Mouse (Mus musculus) liver, postnatal 0 days (tissue): ENCODE data around the gene Garem2. TPM values are rescaled to one million over a fixed set of nuclear protein-coding genes. Genes with fewer than 3 reads are reported as not detected.

Experiments
- ATAC-seq: fragments of 200-750 bp; cut with Nextera tagmentation; 2 replicates; pipeline ENCODE4 v1.8.0; 2017; ENCODE audit warnings: mild to moderate bottlenecking, moderate library complexity
- DNase-seq: peaks from one replicate; pipeline ENCODE4 v3.0.0-alpha.2; 2016
- H3K27ac ChIP-seq: fragments of 300-500 bp; sonication (generic); 2 replicates; pipeline ENCODE4 v1.5.1; 2014; ENCODE audit warnings: antibody characterized with exemption, moderate library complexity, mild to moderate bottlenecking, low read depth
- H3K27me3 ChIP-seq: fragments of 300-500 bp; sonication (generic); 2 replicates; pipeline ENCODE4 v1.6.1; 2014; ENCODE audit warnings: low read length, control low read depth, mixed read lengths; ENCODE audit not compliant: insufficient read depth
- H3K36me3 ChIP-seq: fragments of 300-500 bp; sonication (generic); replicated peaks from 2 replicates; pipeline ENCODE4 v1.6.1; 2014; ENCODE audit warnings: mild to moderate bottlenecking, control low read depth, low read length, moderate library complexity, mixed read lengths; ENCODE audit not compliant: insufficient read depth
- H3K4me1 ChIP-seq: fragments of 300-500 bp; sonication (generic); 2 replicates; pipeline ENCODE4 v1.6.1; 2014; ENCODE audit warnings: antibody characterized with exemption, mild to moderate bottlenecking, control low read depth; ENCODE audit not compliant: insufficient read depth
- H3K4me2 ChIP-seq: fragments of 300-500 bp; sonication (generic); 2 replicates; pipeline ENCODE4 v1.6.1; 2014; ENCODE audit warnings: low read depth, mild to moderate bottlenecking, low read length, moderate library complexity, mixed read lengths
- H3K4me3 ChIP-seq: fragments of 300-500 bp; sonication (generic); 2 replicates; pipeline ENCODE4 v1.5.1; 2014; ENCODE audit warnings: low read depth, low read length
- H3K9ac ChIP-seq: fragments of 300-500 bp; sonication (generic); replicated peaks from 2 replicates; pipeline ENCODE4 v1.6.1; 2014; ENCODE audit warnings: mild to moderate bottlenecking, moderate library complexity
- H3K9me3 ChIP-seq: fragments of 300-500 bp; sonication (generic); 2 replicates; pipeline ENCODE4 v1.6.1; 2016; ENCODE audit warnings: mild to moderate bottlenecking, control low read depth, low read length, mixed read lengths
- CTCF ChIP-seq: sonication (generic); IDR thresholded peaks from 2 replicates; pipeline ENCODE4 v1.5.1; 2016; ENCODE audit warnings: antibody characterized with exemption, low read depth
- EP300 ChIP-seq: IDR thresholded peaks from 2 replicates; pipeline ENCODE4 v1.6.1; 2016; ENCODE audit warnings: antibody characterized with exemption, low read depth, mild to moderate bottlenecking
- WGBS: fragments of 180-500 bp; shearing (Covaris S2); extraction: QIAGEN DNeasy Blood & Tissue Kit; methylation state at CpG from one replicate; pipeline ENCODE4 v1.1.7; 2014; ENCODE audit not compliant: insufficient replicate concordance; 5-methylcytosine and 5-hydroxymethylcytosine counted together
- polyA plus RNA-seq: library from polyadenylated mRNA; unstranded; fragments of >200 nt; fragmentation: Nextera tagmentation; extraction: Ambion mirVana; gene quantifications from 2 replicates; pipeline ENCODE4 v1.2.1, GENCODE M21; 2015

Garem2 gene
- polyA plus RNA-seq, 1 experiment from 2014 or later: 0.02 TPM

DNA sequence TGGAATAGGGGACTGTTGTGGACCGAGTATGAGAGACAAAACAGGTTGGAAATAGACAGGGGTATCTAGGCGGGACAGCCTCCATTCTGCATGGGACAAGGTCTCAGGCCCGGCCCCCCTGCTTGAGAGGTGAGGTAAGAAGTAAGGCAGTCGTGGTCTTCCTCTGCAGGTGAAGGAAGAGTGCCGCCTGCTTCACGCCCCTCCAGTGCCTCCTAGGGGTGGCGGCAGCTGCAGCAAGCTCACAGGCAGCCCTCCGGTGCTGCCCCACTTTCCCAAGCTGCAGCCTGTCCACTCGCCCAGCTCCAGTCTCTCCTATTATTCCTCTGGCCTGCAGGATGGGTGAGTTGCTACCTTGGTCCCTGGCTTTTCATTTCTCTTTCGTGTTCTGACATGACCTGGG lies 10.8 kb downstream of the Garem2 start:
- peaks cover 27% of the 10 kb centered on the region for H3K36me3 ChIP-seq

DNA sequence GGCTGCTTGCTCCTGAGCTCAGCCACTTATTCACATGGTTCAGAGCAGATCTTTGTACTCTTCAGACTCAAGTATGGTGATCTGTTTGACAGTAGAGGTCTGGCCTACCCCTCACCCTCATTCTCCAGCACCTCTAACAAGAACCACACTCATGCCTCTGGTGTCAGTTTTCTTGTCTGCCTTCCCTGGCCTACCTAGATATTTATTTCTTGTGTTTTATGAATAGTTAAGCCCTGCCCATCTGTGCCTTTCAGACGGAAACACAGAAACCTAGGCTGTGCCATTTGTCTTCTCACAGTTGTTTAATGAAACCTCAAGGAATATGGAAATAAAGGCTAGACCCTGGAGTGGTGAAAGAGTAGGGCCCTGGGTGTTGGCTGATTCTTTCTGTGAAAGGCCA lies 13.1 kb downstream of the Garem2 start:
- H3K27ac ChIP-seq: no peak overlapping the region

More for the DNA sequence above, 10.8 kb downstream of the Garem2 start:
- WGBS: 45% methylated on average over 10 of the region's 10 CpGs
- Histone ChIP-seq H3K9me3 (no peaks in the 10 kb centered on the region), H3K4me1 (peaks cover 21% of the 10 kb centered on the region), H3K4me3 (no peak overlapping the region), H3K27me3 (peaks cover 31% of the 10 kb centered on the region), H3K9ac (no peak overlapping the region), H3K4me2 (no peak overlapping the region), H3K27ac (no peak overlapping the region)
- DNase-seq: no peak
- TF ChIP-seq EP300 (no peak), CTCF (peak; percentile 26; the same call in 1 of the 2 replicates)
- no peak for ATAC-seq

DNA sequence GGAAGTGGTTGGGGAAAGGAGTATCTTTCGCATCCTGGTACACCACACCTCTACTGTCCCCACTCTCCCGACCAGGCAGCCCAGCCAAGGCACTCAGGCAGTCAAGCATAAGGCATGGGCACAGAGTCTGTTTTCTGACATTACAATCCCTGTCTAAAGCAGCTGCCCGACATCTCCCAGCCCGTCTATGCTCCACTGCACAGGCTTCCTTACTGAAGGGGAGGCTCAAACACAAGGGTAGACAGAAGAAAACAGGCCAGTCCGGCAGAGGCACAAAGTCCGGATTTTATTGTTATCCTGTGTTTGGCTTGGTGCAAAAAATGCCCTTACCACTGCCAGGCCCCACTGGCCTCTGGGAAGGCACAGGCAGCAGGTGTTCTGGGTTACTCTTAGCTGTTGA lies 14.2 kb downstream of the Garem2 start:
- peaks cover 59% of the 10 kb centered on the region for H3K36me3 ChIP-seq
- H3K4me1 ChIP-seq: peaks cover 8% of the 10 kb centered on the region
- no peak overlapping the region for H3K4me3 ChIP-seq
- peaks cover 15% of the 10 kb centered on the region for H3K27me3 ChIP-seq
- DNase-seq: no peak
- no peaks in the 10 kb centered on the region for H3K9me3 ChIP-seq
- no peak overlapping the region for H3K4me2 ChIP-seq
- no peak overlapping the region for H3K9ac ChIP-seq
- H3K27ac ChIP-seq: no peak overlapping the region
- no peak for ATAC-seq
- TF ChIP-seq EP300: no peak
- no peak for TF ChIP-seq CTCF
- WGBS: 87% methylated on average over 6 of the region's 6 CpGs

More for the DNA sequence above, 13.1 kb downstream of the Garem2 start:
- DNase-seq (no peak), ATAC-seq (no peak)
- H3K36me3 ChIP-seq: peaks cover 48% of the 10 kb centered on the region
- TF ChIP-seq CTCF: no peak
- TF ChIP-seq EP300: no peak
- H3K4me3 ChIP-seq: no peak overlapping the region
- peaks cover 14% of the 10 kb centered on the region for H3K4me1 ChIP-seq
- H3K9me3 ChIP-seq: no peaks in the 10 kb centered on the region
- H3K9ac ChIP-seq: no peak overlapping the region
- 73% methylated on average over 1 of the region's 1 CpGs for WGBS
- H3K27me3 ChIP-seq: peaks cover 25% of the 10 kb centered on the region
- no peak overlapping the region for H3K4me2 ChIP-seq

GRCm38 (mm10) chr5:30120106-30120505 lies 15.1 kb downstream of the Garem2 start:
- Histone ChIP-seq H3K4me1 (no peaks in the 10 kb centered on the region), H3K9ac (no peak overlapping the region), H3K36me3 (peaks cover 68% of the 10 kb centered on the region), H3K9me3 (no peaks in the 10 kb centered on the region), H3K27ac (no peak overlapping the region), H3K4me2 (no peak overlapping the region), H3K27me3 (peaks cover 6% of the 10 kb centered on the region; the same call in 1 of the 2 replicates), H3K4me3 (no peak overlapping the region)
- WGBS: 81% methylated on average over 7 of the region's 7 CpGs
- no peak for ATAC-seq
- DNase-seq: no peak
- TF ChIP-seq CTCF (no peak), EP300 (no peak)

GRCm38 (mm10) chr5:30122481-30122880 lies 17.5 kb downstream of the Garem2 start:
- ATAC-seq (no peak), DNase-seq (no peak)
- Histone ChIP-seq H3K4me1 (no peaks in the 10 kb centered on the region), H3K9ac (no peak overlapping the region), H3K36me3 (peaks cover 88% of the 10 kb centered on the region), H3K27ac (no peak overlapping the region), H3K4me2 (no peak overlapping the region), H3K9me3 (no peaks in the 10 kb centered on the region), H3K27me3 (no peaks in the 10 kb centered on the region), H3K4me3 (no peak overlapping the region)
- WGBS: 81% methylated on average over 6 of the region's 6 CpGs
- TF ChIP-seq EP300: no peak
- TF ChIP-seq CTCF: no peak

DNA sequence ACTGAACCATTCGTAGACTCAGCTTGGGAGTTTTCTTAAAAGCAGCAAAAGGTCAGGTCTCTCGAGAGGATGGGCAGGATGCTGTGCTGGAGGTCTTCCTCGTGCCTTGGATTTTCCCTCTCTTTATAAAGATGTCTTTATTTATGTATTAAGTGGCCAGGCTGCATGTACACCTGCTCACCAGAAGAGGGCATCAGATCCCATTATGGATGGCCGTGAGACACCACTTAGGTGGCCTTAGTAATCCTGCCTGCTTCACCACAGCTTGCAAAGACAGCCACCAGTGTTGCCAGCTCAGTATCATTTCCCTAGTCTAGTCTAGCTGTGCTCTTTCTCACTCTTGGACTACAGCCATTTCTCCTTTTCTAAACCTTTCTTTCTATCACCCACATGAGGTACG lies 20.6 kb downstream of the Garem2 start:
- Histone ChIP-seq H3K36me3 (peaks cover 91% of the 10 kb centered on the region), H3K9ac (no peak overlapping the region)
- peak; percentile 50 for ATAC-seq

GRCm38 (mm10) chr5:30126756-30127155 lies 21.8 kb downstream of the Garem2 start:
- no peak for DNase-seq
- Histone ChIP-seq H3K36me3 (peaks cover 88% of the 10 kb centered on the region), H3K4me2 (no peak overlapping the region), H3K27me3 (no peaks in the 10 kb centered on the region), H3K4me1 (no peaks in the 10 kb centered on the region), H3K27ac (no peak overlapping the region), H3K4me3 (no peak overlapping the region), H3K9me3 (no peaks in the 10 kb centered on the region), H3K9ac (no peak overlapping the region)
- TF ChIP-seq CTCF: no peak
- WGBS: 86% methylated on average over 7 of the region's 7 CpGs
- no peak for ATAC-seq

More for the DNA sequence above, 20.6 kb downstream of the Garem2 start:
- H3K27me3 ChIP-seq: no peaks in the 10 kb centered on the region
- H3K4me3 ChIP-seq: no peak overlapping the region
- TF ChIP-seq EP300 (no peak), CTCF (peak; percentile 83)
- DNase-seq: no peak
- H3K4me1 ChIP-seq: no peaks in the 10 kb centered on the region
- H3K27ac ChIP-seq: no peak overlapping the region
- H3K9me3 ChIP-seq: no peaks in the 10 kb centered on the region
- no peak overlapping the region for H3K4me2 ChIP-seq
- 51% methylated on average over 5 of the region's 5 CpGs for WGBS
